Comparison of ENCODE assay signal across 12 mouse cellular contexts in the genomic region with DNA sequence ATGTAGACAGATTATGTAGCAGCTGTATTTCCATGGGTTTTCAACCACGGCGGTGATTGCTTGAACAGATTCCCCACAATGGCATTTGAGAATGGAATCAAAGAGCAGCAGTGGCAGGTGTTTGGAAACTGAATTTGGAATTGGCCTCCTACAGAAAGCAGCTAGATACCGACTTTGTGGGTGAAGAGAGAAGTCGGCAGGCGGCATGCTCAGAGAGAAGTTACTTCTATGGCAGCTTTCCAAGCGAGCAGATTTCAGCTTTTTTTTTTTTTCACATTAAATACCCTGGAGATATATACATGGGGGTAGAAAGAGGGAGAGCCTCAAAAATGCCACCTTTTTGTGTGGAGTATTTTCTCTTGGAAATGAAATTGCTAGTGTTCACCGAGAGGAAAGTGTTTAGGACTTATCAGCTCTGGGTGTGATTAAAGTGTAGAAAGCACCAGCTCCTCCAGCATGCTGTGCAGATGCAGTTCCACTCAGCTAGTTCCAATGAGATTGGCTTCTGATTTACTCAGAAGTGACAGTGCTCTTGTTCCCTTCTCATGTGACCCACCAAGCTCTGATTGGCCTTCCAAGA.
DNase-seq lines count a peak whose midpoint lies in the region; TF ChIP-seq lines count a peak whose summit lies in the region.
"Had no signal": no experiment of that assay in that cellular context is flagged by ENCODE, and none has a peak within 500 bp of the region (broad histone marks: within the 10 kb centered on the region; RNA-seq: fewer than 3 reads in every experiment).

No protein-coding gene starts in this region.

- no peak for TF ChIP-seq POLR2A in brain, embryonic 14.5 days (IDR thresholded peaks at IDR 0.05; ENCODE audit: borderline replicate concordance, extremely low read depth, insufficient read depth, insufficient read length, poor library complexity, severe bottlenecking)

- DNase-seq in brain, embryonic 14.5 days (ENCODE audit: low read depth) = peak; percentile 62
- peak; percentile 24 to 46 for DNase-seq in frontal cortex, postnatal 10 days (ENCODE audit: low spot score in 2 of 2)
- DNase-seq in layer of hippocampus, postnatal 14 days (ENCODE audit: low spot score in 2 of 2) = peak; percentile 28 to 69
- DNase-seq in right cerebral cortex, adult 2 months (ENCODE audit: low spot score in 2 of 2) = peak; percentile 70 to 72
- DNase-seq in gastrocnemius, postnatal 4 days (ENCODE audit: low spot score in 2 of 2) = no peak
- no peak for DNase-seq in lung, postnatal 36 days
- no peak for DNase-seq in gastrocnemius, adult 8-10 months (ENCODE audit: low spot score in 2 of 2)
- DNase-seq: cerebellum, adult 2 months; embryo, embryonic 11 days; kidney, adult 2 months; retina, postnatal 1 day; thymus, adult 2 months had no signal

- no peak for TF ChIP-seq CTCF in brain, embryonic 14.5 days (IDR thresholded peaks at IDR 0.05; ENCODE audit: borderline replicate concordance, extremely low read depth, insufficient read depth, insufficient read length)

Comparison
In these comparisons a context has a peak if more than half of its experiments do, and no peak if none do; other contexts are left out.
1. DNase-seq: peak in brain, embryonic 14.5 days (single experiment), frontal cortex, postnatal 10 days (2 of 2), layer of hippocampus, postnatal 14 days (2 of 2) and right cerebral cortex, adult 2 months (2 of 2); none in gastrocnemius, postnatal 4 days (0 of 2), lung, postnatal 36 days (single experiment) and gastrocnemius, adult 8-10 months (0 of 2).